Mouse (Mus musculus) ES-Bruce4 (cell line): ENCODE results near the gene Fstl4.

Source experiments
- CTCF ChIP-seq: IDR thresholded peaks from one replicate; pipeline ENCODE4 v1.8.1; 2011; ENCODE audit warnings: low read depth, low read length
- POLR2A ChIP-seq: IDR thresholded peaks from one replicate; pipeline ENCODE4 v1.8.1; 2011; ENCODE audit warnings: low read length; ENCODE audit not compliant: insufficient read depth

DNA sequence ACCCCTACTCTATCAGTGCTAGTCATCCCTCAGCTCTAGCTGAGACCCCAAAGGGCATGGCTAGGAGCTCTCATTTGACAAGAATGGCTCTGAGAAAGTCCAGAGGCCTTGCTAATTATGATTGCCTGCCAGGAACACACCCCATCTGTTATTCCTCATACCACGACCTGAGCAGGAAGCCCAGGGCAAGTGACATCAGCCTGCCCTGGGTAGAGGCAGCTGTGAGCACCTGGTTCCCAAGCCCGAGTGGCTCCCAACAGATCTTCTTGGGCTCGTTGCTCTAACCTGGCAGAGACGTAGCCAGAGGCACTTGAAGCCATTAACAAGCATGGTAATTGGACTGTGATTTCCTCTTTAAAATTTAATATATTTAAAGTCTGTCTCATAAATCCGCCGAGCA lies 305.3 kb downstream of the Fstl4 start:
- TF ChIP-seq CTCF = no peak
- TF ChIP-seq POLR2A = no peak
